Mouse (Mus musculus) left cerebral cortex, postnatal 14 days (tissue): Measurements from ENCODE around the gene Eif3j1. TPM values are rescaled to one million over a fixed set of nuclear protein-coding genes. Genes with fewer than 3 reads are reported as not detected.
"Not testable (repeated sequence)": the region's sequence is repeated elsewhere in the genome, so short reads cannot be mapped to it uniquely, and the experiment has no call there.

Source experiments
- DNase-seq, 2 experiments: peaks; one replicate each; pipeline ENCODE4 v3.0.0; 2021 to 2022; ENCODE audit warnings: low spot score in 2 of 2, mixed read lengths in 1 of 2
- intact Hi-C: fragments of 180-260 bp; cut with DNase I; formaldehyde crosslinking; loops from one replicate; pipeline ENCODE4 v1.15.1; 2025
- long read RNA-seq, 2 experiments: library from polyadenylated mRNA; stranded (forward); transcript quantifications; one replicate each; pipeline ENCODE4 v2.0.0; 2021
- total RNA-seq, 2 experiments: library from RNA; stranded (reverse); gene quantifications; 2 replicates each; pipeline ENCODE4 v1.2.3; 2021

Gene Eif3j1
- total RNA-seq = 10 to 100 TPM; 19.8 to 22.6 TPM
- long read RNA-seq, experiment 1, full-length matches to known transcripts = 65 of 80 reads
- long read RNA-seq, experiment 1, partial matches to known transcripts = 5 of 80 reads
- long read RNA-seq, experiment 1, other reads (novel, unspliced or antisense) = 10 of 80 reads
- long read RNA-seq, experiment 2, full-length matches to known transcripts = 59 of 75 reads
- long read RNA-seq, experiment 2, partial matches to known transcripts = 8 of 75 reads
- long read RNA-seq, experiment 2, other reads (novel, unspliced or antisense) = 8 of 75 reads

- DNase-seq = peak; percentile 87
- intact Hi-C loops = no loop called here
These were observed at the start of gene Eif3j1 for GRCm38 (mm10) chr2:122027862-122028755. Gene Eif3j1, plus strand, starts transcription at chr2:122028546.

- intact Hi-C loops = no loop called here
- DNase-seq = no peak
These were observed 32.6 kb upstream of the Eif3j1 start for GRCm38 (mm10) chr2:121995738-121996137.

GRCm38 (mm10) chr2:122008832-122009231 is 19.5 kb upstream of the Eif3j1 start:
- intact Hi-C loops = no loop called here
- no peak for DNase-seq

- intact Hi-C loops = no loop called here
- no peak for DNase-seq
These were observed 16.9 kb upstream of the Eif3j1 start for GRCm38 (mm10) chr2:122011441-122011840.

GRCm38 (mm10) chr2:122018705-122019104 is 9.6 kb upstream of the Eif3j1 start:
- no peak for DNase-seq
- intact Hi-C loops = no loop called here

- intact Hi-C loops = no loop called here
These were observed 6.1 kb upstream of the Eif3j1 start for GRCm38 (mm10) chr2:122022284-122022683.

GRCm38 (mm10) chr2:122027091-122027490 is 1.3 kb upstream of the Eif3j1 start:
- intact Hi-C loops, DNase-seq: not testable (repeated sequence)

More at GRCm38 (mm10) chr2:122022284-122022683, 6.1 kb upstream of the Eif3j1 start:
- DNase-seq = no peak

GRCm38 (mm10) chr2:122028756-122029700 is 682 bp downstream of the Eif3j1 start:
- DNase-seq = peak; percentile 8 to 25
- intact Hi-C loops = no loop called here

GRCm38 (mm10) chr2:122031970-122032369 is 3.6 kb downstream of the Eif3j1 start:
- intact Hi-C loops = no loop called here
- DNase-seq = no peak

GRCm38 (mm10) chr2:122036064-122036463 is 7.7 kb downstream of the Eif3j1 start:
- intact Hi-C loops = no loop called here
- no peak for DNase-seq

- intact Hi-C loops = no loop called here
These were observed 15.6 kb downstream of the Eif3j1 start for GRCm38 (mm10) chr2:122043926-122044325.

GRCm38 (mm10) chr2:122059365-122060115 is 31.2 kb downstream of the Eif3j1 start:
- intact Hi-C loops = no loop called here

More at GRCm38 (mm10) chr2:122043926-122044325, 15.6 kb downstream of the Eif3j1 start:
- DNase-seq = no peak

GRCm38 (mm10) chr2:122065200-122065969 is 37.0 kb downstream of the Eif3j1 start:
- DNase-seq = peak in 1 of 2 experiments; percentile 40
- intact Hi-C loops = no loop called here

More at GRCm38 (mm10) chr2:122059365-122060115, 31.2 kb downstream of the Eif3j1 start:
- DNase-seq = no peak

- intact Hi-C loops = no loop called here
- DNase-seq = no peak
These were observed 37.9 kb downstream of the Eif3j1 start for GRCm38 (mm10) chr2:122066241-122066640.

GRCm38 (mm10) chr2:122069144-122069912 is 41.0 kb downstream of the Eif3j1 start:
- intact Hi-C loops = no loop called here
- no peak for DNase-seq

GRCm38 (mm10) chr2:122069922-122070321 is 41.6 kb downstream of the Eif3j1 start:
- intact Hi-C loops = loop anchor here (5.0 kb wide), 1 partner anchor 92 kb away; the partner anchor contains the start of gene Trim69
- peak in 1 of 2 experiments; percentile 49 for DNase-seq
